Mouse (Mus musculus): ENCODE results near the gene Tasp1. TPM values are rescaled to one million over a fixed set of nuclear protein-coding genes. Genes with fewer than 3 reads are reported as not detected.

Gene Tasp1
- polyA plus RNA-seq, 1 experiment from 2014 or later: 21.6 TPM

DNA sequence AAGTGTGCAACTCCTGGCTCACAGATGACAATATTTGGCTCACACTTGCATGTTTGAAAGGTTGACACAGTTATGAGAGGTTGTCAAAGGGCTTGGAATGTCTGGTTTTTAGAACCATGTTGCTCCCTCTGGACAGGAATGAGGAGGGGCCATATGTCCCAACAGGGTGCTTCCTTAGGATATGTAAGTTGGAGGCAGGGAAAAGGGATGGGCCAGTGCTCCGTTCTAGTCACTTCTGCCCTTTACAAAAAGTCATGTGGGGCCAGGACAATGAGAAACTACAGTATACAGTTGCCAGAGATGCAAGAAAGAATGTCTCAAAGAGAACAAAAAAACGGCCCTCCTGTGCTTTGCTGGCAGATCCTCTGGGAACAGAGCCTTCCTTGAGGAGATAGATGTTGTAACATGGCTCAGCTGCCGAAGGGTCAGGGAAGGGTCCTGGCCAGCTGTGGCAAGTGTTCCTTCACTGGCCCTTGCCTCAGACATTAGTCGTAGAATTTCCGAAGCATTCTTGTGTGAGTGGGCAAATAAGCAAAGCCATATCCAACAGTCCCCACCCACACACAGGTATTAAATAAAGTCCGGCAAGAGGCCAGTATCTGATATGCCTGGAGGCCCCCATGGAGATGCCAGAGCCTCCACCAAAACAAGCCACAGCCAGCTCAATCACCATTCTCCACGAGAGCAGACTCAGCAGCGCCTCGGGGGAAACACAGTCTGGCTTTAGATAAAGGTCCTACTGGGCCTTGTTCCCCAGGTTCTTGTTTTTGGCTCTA lies 274.1 kb downstream of the Tasp1 start:
- WGBS: 86% methylated on average over 9 of the region's 9 CpGs
- ATAC-seq (replicated peaks): no peak

DNA sequence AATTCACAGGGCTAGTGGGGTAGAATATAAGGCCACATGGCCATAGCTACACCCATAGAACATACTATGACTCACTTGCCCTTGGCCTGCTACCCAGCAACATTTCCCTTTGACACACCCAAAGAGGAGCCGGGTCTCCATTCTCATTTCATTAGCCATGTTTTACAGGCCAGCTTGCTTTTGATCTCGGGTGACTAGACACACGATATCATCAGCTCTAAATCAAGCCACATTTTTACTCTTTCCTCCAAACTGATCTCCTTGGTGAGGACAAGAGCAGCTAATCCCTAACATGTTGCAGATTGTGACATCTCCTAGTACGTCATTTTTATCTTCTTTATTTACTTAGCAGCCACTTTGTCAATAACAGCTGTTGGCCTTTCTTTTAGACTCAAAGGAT lies 277.9 kb downstream of the Tasp1 start:
- Histone ChIP-seq H3K4me3 (no peak overlapping the region), H3K27me3 (replicated peaks) (no peaks in the 10 kb centered on the region), H3K36me3 (replicated peaks) (no peaks in the 10 kb centered on the region), H3K9me3 (no peaks in the 10 kb centered on the region), H3K9ac (no peak overlapping the region), H3K4me2 (no peak overlapping the region), H3K4me1 (no peaks in the 10 kb centered on the region), H3K27ac (no peak overlapping the region)
- 82% methylated on average over 4 of the region's 4 CpGs for WGBS
- ATAC-seq (replicated peaks): no peak

More for the DNA sequence above, 274.1 kb downstream of the Tasp1 start:
- Histone ChIP-seq H3K4me1 (no peaks in the 10 kb centered on the region), H3K4me3 (no peak overlapping the region), H3K4me2 (no peak overlapping the region), H3K27ac (no peak overlapping the region), H3K27me3 (replicated peaks) (no peaks in the 10 kb centered on the region), H3K36me3 (replicated peaks) (no peaks in the 10 kb centered on the region), H3K9me3 (no peaks in the 10 kb centered on the region), H3K9ac (no peak overlapping the region)

DNA sequence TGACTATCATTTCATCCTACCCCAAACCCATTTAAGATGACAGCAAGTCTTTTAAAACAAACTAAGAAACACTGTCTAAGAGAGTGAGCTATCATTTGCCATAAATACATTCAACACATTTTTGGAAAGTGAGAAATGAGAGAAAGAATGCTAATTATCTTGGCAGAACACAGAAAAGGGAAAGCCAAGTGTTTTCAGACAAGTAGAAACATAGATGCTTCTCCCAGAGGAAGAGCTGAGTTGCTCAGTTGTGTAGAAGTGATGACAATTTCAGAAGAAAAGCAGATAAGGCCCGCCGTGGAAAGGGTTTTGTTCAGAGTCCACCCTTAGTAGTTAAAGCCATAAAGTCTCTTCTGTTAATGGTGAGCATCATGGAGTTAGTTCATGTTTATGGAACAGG lies 281.7 kb downstream of the Tasp1 start:
- Histone ChIP-seq H3K9ac (no peak overlapping the region), H3K27ac (no peak overlapping the region), H3K4me2 (no peak overlapping the region), H3K4me3 (no peak overlapping the region), H3K27me3 (replicated peaks) (no peaks in the 10 kb centered on the region), H3K36me3 (replicated peaks) (no peaks in the 10 kb centered on the region), H3K4me1 (no peaks in the 10 kb centered on the region), H3K9me3 (no peaks in the 10 kb centered on the region)
- 88% methylated on average over 2 of the region's 2 CpGs for WGBS
- ATAC-seq (replicated peaks): no peak

DNA sequence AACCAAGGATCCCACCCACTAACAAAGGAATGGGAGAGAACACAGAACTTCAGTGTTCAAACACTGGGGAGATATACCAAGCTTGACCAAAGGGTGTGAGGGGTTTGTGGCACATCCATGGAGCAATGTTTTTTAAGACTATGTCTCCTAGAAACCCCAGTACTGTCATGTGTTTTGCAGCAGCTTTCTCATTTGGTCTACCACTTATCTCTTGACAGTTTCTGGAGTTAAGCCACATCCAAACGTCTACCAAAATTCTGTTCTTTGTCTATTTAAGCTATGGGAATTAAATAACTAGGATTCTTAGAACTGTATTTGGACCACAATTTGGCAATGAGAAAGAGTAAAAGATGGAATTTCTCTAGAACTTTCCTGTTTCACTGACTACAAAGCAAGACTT lies 282.1 kb downstream of the Tasp1 start:
- no peaks in the 10 kb centered on the region for H3K9me3 ChIP-seq
- no peak overlapping the region for H3K4me2 ChIP-seq
- H3K4me3 ChIP-seq: no peak overlapping the region
- H3K27me3 ChIP-seq (replicated peaks): no peaks in the 10 kb centered on the region
- no peak for ATAC-seq (replicated peaks)
- no peak overlapping the region for H3K9ac ChIP-seq
- no peaks in the 10 kb centered on the region for H3K36me3 ChIP-seq (replicated peaks)
- no peaks in the 10 kb centered on the region for H3K4me1 ChIP-seq
- WGBS: 74% methylated on average over 1 of the region's 1 CpGs
- H3K27ac ChIP-seq: no peak overlapping the region

Other genes starting within 250 kb of the Tasp1 start
- not detected in 2 replicates for gene Gm17374, start 85.2 kb upstream of the Tasp1 start, polyA plus RNA-seq (2015; fragmentation: Nextera tagmentation; extraction: Ambion mirVana)
- 14.5 and 16.3 TPM in 2 replicates for gene Esf1, start 103.8 kb upstream of the Tasp1 start, polyA plus RNA-seq (2015; fragmentation: Nextera tagmentation; extraction: Ambion mirVana)
- 47.4 and 52.9 TPM in 2 replicates for gene Ndufaf5, start 103.8 kb upstream of the Tasp1 start, polyA plus RNA-seq (2015; fragmentation: Nextera tagmentation; extraction: Ambion mirVana)